Mouse (Mus musculus) liver, adult (tissue): ENCODE measurements around the gene Gins2.

Source experiments
- GATA4 ChIP-seq: IDR thresholded peaks from 2 replicates; pipeline ENCODE4 v1.6.1; 2014; ENCODE audit warnings: mild to moderate bottlenecking, low read length; ENCODE audit not compliant: insufficient replicate concordance

Gene Gins2

GRCm38 (mm10) chr8:120561539-120562435 is 27.3 kb downstream of the Gins2 start:
- no peak for TF ChIP-seq GATA4

- TF ChIP-seq GATA4 = no peak
Observed at GRCm38 (mm10) chr8:120560535-120560934, 28.6 kb downstream of the Gins2 start.

- no peak for TF ChIP-seq GATA4
Observed at GRCm38 (mm10) chr8:120559654-120560053, 29.4 kb downstream of the Gins2 start.

- TF ChIP-seq GATA4 = no peak
Observed at GRCm38 (mm10) chr8:120558162-120558561, 30.9 kb downstream of the Gins2 start.

GRCm38 (mm10) chr8:120557170-120557965 is 31.7 kb downstream of the Gins2 start:
- no peak for TF ChIP-seq GATA4

- no peak for TF ChIP-seq GATA4
Observed at GRCm38 (mm10) chr8:120556198-120556892, 32.8 kb downstream of the Gins2 start.

GRCm38 (mm10) chr8:120554466-120555039 is 34.6 kb downstream of the Gins2 start:
- no peak for TF ChIP-seq GATA4

- TF ChIP-seq GATA4 = no peak
Observed at GRCm38 (mm10) chr8:120553441-120554123, 35.5 kb downstream of the Gins2 start.

GRCm38 (mm10) chr8:120552509-120552908 is 36.6 kb downstream of the Gins2 start:
- TF ChIP-seq GATA4 = no peak

GRCm38 (mm10) chr8:120551677-120551980 is 37.5 kb downstream of the Gins2 start:
- TF ChIP-seq GATA4 = no peak

- TF ChIP-seq GATA4 = no peak
Observed at GRCm38 (mm10) chr8:120550937-120551676, 38.0 kb downstream of the Gins2 start.

- TF ChIP-seq GATA4 = no peak
Observed at GRCm38 (mm10) chr8:120550430-120550829, 38.7 kb downstream of the Gins2 start.

GRCm38 (mm10) chr8:120549922-120550321 is 39.2 kb downstream of the Gins2 start:
- no peak for TF ChIP-seq GATA4

- TF ChIP-seq GATA4 = no peak
Observed at GRCm38 (mm10) chr8:120549321-120549921, 39.7 kb downstream of the Gins2 start.

- TF ChIP-seq GATA4 = no peak
Observed at GRCm38 (mm10) chr8:120548313-120548761, 40.8 kb downstream of the Gins2 start.
